Mouse (Mus musculus) stomach, embryonic 15.5 days (tissue): ENCODE measurements around the gene Mcm10. TPM values are rescaled to one million over a fixed set of nuclear protein-coding genes. Genes with fewer than 3 reads are reported as not detected.
A peak's percentile ranks its signal among the peaks of the same experiment; 100 is the strongest.

ENCODE experiments used
- ATAC-seq: fragments of 200-750 bp; cut with Nextera tagmentation; 2 replicates; pipeline ENCODE4 v1.8.0; 2017; ENCODE audit warnings: low read depth, moderate number of reproducible peaks, moderate TSS enrichment; ENCODE audit not compliant: insufficient read depth, low FRiP score
- H3K27ac ChIP-seq: fragments of 300-500 bp; sonication (generic); 2 replicates; pipeline ENCODE4 v1.5.1; 2015; ENCODE audit warnings: mild to moderate bottlenecking, inconsistent platforms
- H3K27me3 ChIP-seq: fragments of 300-500 bp; sonication (generic); replicated peaks from 2 replicates; pipeline ENCODE4 v1.6.1; 2015; ENCODE audit warnings: inconsistent platforms
- H3K36me3 ChIP-seq: fragments of 300-500 bp; sonication (generic); 2 replicates; pipeline ENCODE4 v1.6.1; 2015; ENCODE audit warnings: inconsistent platforms
- H3K4me1 ChIP-seq: fragments of 300-500 bp; sonication (generic); 2 replicates; pipeline ENCODE4 v1.6.1; 2015; ENCODE audit warnings: inconsistent platforms
- H3K4me2 ChIP-seq: fragments of 300-500 bp; sonication (generic); 2 replicates; pipeline ENCODE4 v1.6.1; 2015; ENCODE audit warnings: mild to moderate bottlenecking, inconsistent platforms
- H3K4me3 ChIP-seq: fragments of 300-500 bp; sonication (generic); replicated peaks from 2 replicates; pipeline ENCODE4 v1.5.1; 2015; ENCODE audit warnings: inconsistent platforms
- H3K9ac ChIP-seq: fragments of 300-500 bp; sonication (generic); 2 replicates; pipeline ENCODE4 v1.6.1; 2015; ENCODE audit warnings: inconsistent platforms
- H3K9me3 ChIP-seq: fragments of 300-500 bp; sonication (generic); 2 replicates; pipeline ENCODE4 v1.6.1; 2016; ENCODE audit warnings: inconsistent platforms
- WGBS: fragments of 180-500 bp; shearing (Covaris S2); methylation state at CpG from one replicate; pipeline ENCODE4 v1.1.7; 2015; 5-methylcytosine and 5-hydroxymethylcytosine counted together
- polyA plus RNA-seq: library from polyadenylated mRNA; unstranded; fragments of >200 nt; fragmentation: Nextera tagmentation; extraction: Ambion mirVana; gene quantifications from 2 replicates; pipeline ENCODE4 v1.2.1, GENCODE M21; 2015

Mcm10 gene
- polyA plus RNA-seq, 1 experiment from 2014 or later: 29.0 TPM

GRCm38 (mm10) chr2:5040281-5041161, 27.9 kb upstream of the Mcm10 start:
- Histone ChIP-seq H3K27me3 (no peaks in the 10 kb centered on the region), H3K27ac (peak overlapping the region; percentile 60), H3K9ac (no peak overlapping the region), H3K9me3 (no peaks in the 10 kb centered on the region), H3K4me1 (no peaks in the 10 kb centered on the region), H3K36me3 (no peaks in the 10 kb centered on the region), H3K4me2 (no peak overlapping the region), H3K4me3 (no peak overlapping the region)
- WGBS: 73% methylated on average over 12 of the region's 12 CpGs
- no peak for ATAC-seq

- Histone ChIP-seq H3K27ac (peak overlapping the region; percentile 60), H3K9me3 (no peaks in the 10 kb centered on the region), H3K4me2 (no peak overlapping the region), H3K9ac (no peak overlapping the region), H3K4me1 (no peaks in the 10 kb centered on the region), H3K27me3 (no peaks in the 10 kb centered on the region), H3K4me3 (no peak overlapping the region), H3K36me3 (no peaks in the 10 kb centered on the region)
- peak; percentile 79 for ATAC-seq
- 68% methylated on average over 13 of the region's 13 CpGs for WGBS
These were observed 27.0 kb upstream of the Mcm10 start for GRCm38 (mm10) chr2:5039350-5040170.

- WGBS: 86% methylated on average over 5 of the region's 5 CpGs
- H3K9ac ChIP-seq: no peak overlapping the region
- no peaks in the 10 kb centered on the region for H3K9me3 ChIP-seq
- H3K36me3 ChIP-seq: no peaks in the 10 kb centered on the region
- H3K27ac ChIP-seq: no peak overlapping the region
- no peak overlapping the region for H3K4me3 ChIP-seq
- no peak for ATAC-seq
- H3K4me1 ChIP-seq: peaks cover 3% of the 10 kb centered on the region; the same call in 1 of the 2 replicates
- H3K27me3 ChIP-seq: no peaks in the 10 kb centered on the region
- H3K4me2 ChIP-seq: no peak overlapping the region
These were observed 25.7 kb upstream of the Mcm10 start for GRCm38 (mm10) chr2:5038320-5038719.

GRCm38 (mm10) chr2:5037390-5037789, 24.8 kb upstream of the Mcm10 start:
- Histone ChIP-seq H3K27me3 (no peaks in the 10 kb centered on the region), H3K9ac (no peak overlapping the region), H3K36me3 (no peaks in the 10 kb centered on the region), H3K27ac (no peak overlapping the region), H3K4me2 (no peak overlapping the region), H3K9me3 (no peaks in the 10 kb centered on the region), H3K4me1 (peaks cover 4% of the 10 kb centered on the region; the same call in 1 of the 2 replicates), H3K4me3 (no peak overlapping the region)
- no peak for ATAC-seq
- 75% methylated on average over 3 of the region's 3 CpGs for WGBS

GRCm38 (mm10) chr2:5036411-5037076, 24.0 kb upstream of the Mcm10 start:
- H3K4me3 ChIP-seq: no peak overlapping the region
- no peak for ATAC-seq
- H3K9ac ChIP-seq: no peak overlapping the region
- H3K4me2 ChIP-seq: no peak overlapping the region
- no peaks in the 10 kb centered on the region for H3K27me3 ChIP-seq
- H3K36me3 ChIP-seq: no peaks in the 10 kb centered on the region
- peaks cover 4% of the 10 kb centered on the region; the same call in 1 of the 2 replicates for H3K4me1 ChIP-seq
- no peak overlapping the region for H3K27ac ChIP-seq
- 81% methylated on average over 10 of the region's 10 CpGs for WGBS
- no peaks in the 10 kb centered on the region for H3K9me3 ChIP-seq

- Histone ChIP-seq H3K36me3 (no peaks in the 10 kb centered on the region), H3K9me3 (no peaks in the 10 kb centered on the region), H3K27me3 (no peaks in the 10 kb centered on the region), H3K4me3 (no peak overlapping the region), H3K4me2 (no peak overlapping the region), H3K9ac (no peak overlapping the region), H3K27ac (no peak overlapping the region), H3K4me1 (peaks cover 4% of the 10 kb centered on the region; the same call in 1 of the 2 replicates)
- no peak for ATAC-seq
- 82% methylated on average over 9 of the region's 9 CpGs for WGBS
These were observed 22.6 kb upstream of the Mcm10 start for GRCm38 (mm10) chr2:5035241-5035640.

GRCm38 (mm10) chr2:5034801-5035200, 22.2 kb upstream of the Mcm10 start:
- no peaks in the 10 kb centered on the region for H3K27me3 ChIP-seq
- 77% methylated on average over 8 of the region's 8 CpGs for WGBS
- no peaks in the 10 kb centered on the region for H3K36me3 ChIP-seq
- H3K9ac ChIP-seq: no peak overlapping the region
- H3K27ac ChIP-seq: no peak overlapping the region
- H3K4me2 ChIP-seq: no peak overlapping the region
- peaks cover 4% of the 10 kb centered on the region; the same call in 1 of the 2 replicates for H3K4me1 ChIP-seq
- H3K4me3 ChIP-seq: no peak overlapping the region
- no peaks in the 10 kb centered on the region for H3K9me3 ChIP-seq
- ATAC-seq: no peak

- Histone ChIP-seq H3K27ac (no peak overlapping the region), H3K4me1 (peaks cover 4% of the 10 kb centered on the region; the same call in 1 of the 2 replicates), H3K36me3 (no peaks in the 10 kb centered on the region), H3K4me3 (no peak overlapping the region), H3K9me3 (no peaks in the 10 kb centered on the region), H3K4me2 (no peak overlapping the region), H3K9ac (no peak overlapping the region), H3K27me3 (no peaks in the 10 kb centered on the region)
- ATAC-seq: no peak; the same call in 1 of the 2 replicates
- WGBS: 52% methylated on average over 15 of the region's 15 CpGs
These were observed 21.2 kb upstream of the Mcm10 start for GRCm38 (mm10) chr2:5033546-5034420.

- ATAC-seq: peak; percentile 63
- H3K9me3 ChIP-seq: no peaks in the 10 kb centered on the region
- 59% methylated on average over 5 of the region's 5 CpGs for WGBS
These were observed 20.1 kb upstream of the Mcm10 start for GRCm38 (mm10) chr2:5032665-5033064.

GRCm38 (mm10) chr2:5031215-5031614, 18.6 kb upstream of the Mcm10 start:
- ATAC-seq: no peak
- peaks cover 4% of the 10 kb centered on the region; the same call in 1 of the 2 replicates for H3K4me1 ChIP-seq
- no peaks in the 10 kb centered on the region for H3K27me3 ChIP-seq
- no peak overlapping the region for H3K4me3 ChIP-seq
- no peak overlapping the region for H3K27ac ChIP-seq
- no peaks in the 10 kb centered on the region for H3K36me3 ChIP-seq
- no peak overlapping the region for H3K9ac ChIP-seq
- 80% methylated on average over 7 of the region's 7 CpGs for WGBS
- no peaks in the 10 kb centered on the region for H3K9me3 ChIP-seq
- no peak overlapping the region for H3K4me2 ChIP-seq

More at GRCm38 (mm10) chr2:5032665-5033064, 20.1 kb upstream of the Mcm10 start:
- Histone ChIP-seq H3K36me3 (no peaks in the 10 kb centered on the region), H3K9ac (no peak overlapping the region), H3K4me1 (peaks cover 4% of the 10 kb centered on the region; the same call in 1 of the 2 replicates), H3K27ac (no peak overlapping the region), H3K4me2 (no peak overlapping the region), H3K4me3 (no peak overlapping the region), H3K27me3 (no peaks in the 10 kb centered on the region)

GRCm38 (mm10) chr2:5029808-5030207, 17.2 kb upstream of the Mcm10 start:
- 95% methylated on average over 4 of the region's 4 CpGs for WGBS
- Histone ChIP-seq H3K9ac (no peak overlapping the region), H3K36me3 (no peaks in the 10 kb centered on the region), H3K4me1 (peaks cover 4% of the 10 kb centered on the region; the same call in 1 of the 2 replicates), H3K27me3 (no peaks in the 10 kb centered on the region), H3K27ac (no peak overlapping the region), H3K4me3 (no peak overlapping the region), H3K4me2 (no peak overlapping the region), H3K9me3 (no peaks in the 10 kb centered on the region)
- ATAC-seq: no peak
